Mouse (Mus musculus): ENCODE data around the gene Psme2. TPM values are rescaled to one million over a fixed set of nuclear protein-coding genes. Genes with fewer than 3 reads are reported as not detected.
A peak's percentile ranks its signal among the peaks of the same experiment; 100 is the strongest.

The Psme2 gene
- polyA plus RNA-seq, 1 experiment from 2014 or later = 200 TPM

DNA sequence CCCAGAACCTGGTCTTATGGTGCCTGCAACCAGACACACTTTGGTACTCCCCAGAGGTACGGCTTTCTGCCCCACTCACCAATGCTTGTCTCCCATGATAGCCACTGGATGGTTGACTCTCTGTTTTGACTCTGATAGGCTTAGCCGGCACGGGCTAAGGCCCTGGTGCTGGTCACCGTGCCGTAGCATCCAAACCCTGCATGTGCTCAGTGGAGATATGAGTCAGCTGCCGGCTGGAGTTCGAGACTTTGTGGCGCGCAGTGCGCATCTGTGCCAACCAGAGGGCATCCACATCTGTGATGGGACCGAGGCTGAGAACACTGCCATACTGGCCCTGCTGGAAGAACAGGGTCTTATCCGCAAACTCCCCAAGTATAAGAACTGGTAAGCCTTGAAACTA lies 48.6 kb downstream of the Psme2 start:
- WGBS = 93% methylated on average over 12 of the region's 12 CpGs
- no peak for ATAC-seq (ENCODE audit: insufficient number of reproducible peaks, low FRiP score)

DNA sequence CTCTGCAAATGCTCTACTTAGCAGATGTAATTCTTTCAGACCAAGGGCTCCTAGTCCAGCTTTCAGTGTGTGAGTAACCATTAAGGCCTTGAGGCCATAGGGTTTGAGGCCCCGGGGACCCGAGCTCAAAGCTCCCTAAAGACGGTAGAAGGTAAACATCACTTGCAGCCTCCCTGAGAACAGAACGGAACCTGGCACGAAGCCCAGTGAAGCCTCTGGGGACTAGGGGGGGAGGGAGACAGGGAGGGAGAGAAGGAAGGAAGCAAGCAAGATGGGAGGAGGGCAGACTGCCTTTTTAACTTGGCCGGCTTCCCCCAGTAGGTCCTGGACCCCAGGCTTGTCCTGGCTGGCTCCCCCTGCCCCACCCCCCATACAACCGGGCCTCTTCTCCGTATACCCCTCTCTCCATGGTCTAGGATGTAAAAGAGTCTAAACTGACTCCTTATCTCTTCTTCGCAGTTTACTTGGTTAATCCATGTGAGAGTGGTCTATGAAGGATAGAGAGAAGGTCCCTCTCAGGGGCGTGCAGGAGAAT lies 50.1 kb downstream of the Psme2 start:
- Histone ChIP-seq H3K4me2 (peak overlapping the region; percentile 84), H3K36me3 (peaks cover 35% of the 10 kb centered on the region), H3K4me3 (peak overlapping the region; percentile 68), H3K9me3 (replicated peaks) (no peaks in the 10 kb centered on the region), H3K9ac (peak overlapping the region; percentile 77), H3K4me1 (replicated peaks) (peaks cover 17% of the 10 kb centered on the region), H3K27ac (ENCODE audit: poor library complexity, severe bottlenecking) (peak overlapping the region; percentile 88), H3K27me3 (replicated peaks) (no peaks in the 10 kb centered on the region)
- 4% methylated on average over 10 of the region's 10 CpGs for WGBS
- ATAC-seq (ENCODE audit: insufficient number of reproducible peaks, low FRiP score) = peak; percentile 63

More for the DNA sequence above, 48.6 kb downstream of the Psme2 start:
- Histone ChIP-seq H3K4me3 (no peak overlapping the region), H3K27ac (ENCODE audit: poor library complexity, severe bottlenecking) (no peak overlapping the region), H3K36me3 (peaks cover 48% of the 10 kb centered on the region), H3K9ac (no peak overlapping the region), H3K27me3 (replicated peaks) (no peaks in the 10 kb centered on the region), H3K4me1 (replicated peaks) (peaks cover 17% of the 10 kb centered on the region), H3K9me3 (replicated peaks) (no peaks in the 10 kb centered on the region), H3K4me2 (no peak overlapping the region)

DNA sequence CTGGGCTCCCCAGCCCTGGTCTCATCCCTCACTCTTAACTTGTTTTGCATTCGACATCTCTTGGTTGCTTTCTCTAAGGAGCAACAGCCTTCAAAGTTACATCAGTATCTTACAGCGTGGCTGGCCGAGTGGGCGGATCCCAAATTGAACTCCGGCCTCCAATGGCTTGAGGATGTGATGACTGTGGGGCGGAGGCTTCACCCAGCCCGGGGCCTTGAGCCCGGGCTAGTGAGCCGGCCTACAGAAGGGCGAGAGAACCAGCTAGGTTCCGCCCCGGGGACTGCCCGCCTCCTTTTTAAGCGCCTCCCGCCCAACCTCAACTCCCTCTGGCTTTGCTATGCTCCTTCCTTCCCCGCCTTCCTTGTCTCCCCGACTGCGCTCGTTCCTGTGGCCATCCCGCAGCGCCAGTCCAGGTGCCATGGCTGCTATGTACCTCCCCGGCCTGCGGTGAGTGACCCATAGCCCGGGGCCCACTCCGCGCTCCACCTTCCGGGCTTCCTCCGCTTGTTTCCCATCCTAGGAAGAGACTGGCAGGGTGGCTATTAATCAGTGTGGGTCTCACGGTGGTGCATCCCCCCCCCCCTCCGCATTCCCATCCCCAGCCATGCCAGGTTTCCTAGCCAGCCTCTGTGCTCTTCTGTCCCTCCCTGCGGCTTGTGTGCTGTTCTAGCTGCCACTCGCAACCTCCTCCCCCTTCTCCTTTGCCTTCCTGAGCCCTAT lies 50.7 kb downstream of the Psme2 start, which contains the start of gene Pck2:
Pck2 (plus strand) TSS at position 200 of the 720 bp plus-strand sequence.
- WGBS = under 1% methylated on average over 32 of the region's 32 CpGs
- ATAC-seq (ENCODE audit: insufficient number of reproducible peaks, low FRiP score) = peak; percentile 94
- Histone ChIP-seq H3K27ac (ENCODE audit: poor library complexity, severe bottlenecking) (peak within 1 kb of the TSS; percentile 88), H3K9ac (peak within 1 kb of the TSS; percentile 77), H3K9me3 (replicated peaks) (no peaks in the 10 kb centered on the region), H3K4me3 (peak within 1 kb of the TSS; percentile 68), H3K27me3 (replicated peaks) (no peaks in the 10 kb centered on the region), H3K4me1 (replicated peaks) (peaks cover 17% of the 10 kb centered on the region), H3K4me2 (peak within 1 kb of the TSS; percentile 84), H3K36me3 (peaks cover 30% of the 10 kb centered on the region)

Other genes with a start within 250 kb of the Psme2 start
- 63.3 and 64.5 TPM in 2 replicates for gene Dhrs4, start 112.4 kb downstream of the Psme2 start, polyA plus RNA-seq (2016; fragmentation: Nextera tagmentation; extraction: Ambion mirVana)
- 2.4 and 2.6 TPM in 2 replicates for gene Carmil3, start 100.5 kb downstream of the Psme2 start, polyA plus RNA-seq (2016; fragmentation: Nextera tagmentation; extraction: Ambion mirVana)
- 0.30 and 0.59 TPM in 2 replicates for gene Cpne6, start 80.7 kb downstream of the Psme2 start, polyA plus RNA-seq (2016; fragmentation: Nextera tagmentation; extraction: Ambion mirVana)
- gene Nrl, start 66.1 kb downstream of the Psme2 start, polyA plus RNA-seq (2016; fragmentation: Nextera tagmentation; extraction: Ambion mirVana) = not detected in 2 replicates
- 38.8 and 43.0 TPM in 2 replicates for gene Pck2, start 50.8 kb downstream of the Psme2 start, polyA plus RNA-seq (2016; fragmentation: Nextera tagmentation; extraction: Ambion mirVana)
- gene Dcaf11, start 31.1 kb downstream of the Psme2 start, polyA plus RNA-seq (2016; fragmentation: Nextera tagmentation; extraction: Ambion mirVana) = 73.2 and 78.7 TPM in 2 replicates
- gene A730061H03Rik, start 30.7 kb downstream of the Psme2 start, polyA plus RNA-seq (2016; fragmentation: Nextera tagmentation; extraction: Ambion mirVana) = 0.96 TPM in 1 of 2 replicates, not detected in the other
- 114 and 118 TPM in 2 replicates for gene Fitm1, start 15.5 kb downstream of the Psme2 start, polyA plus RNA-seq (2016; fragmentation: Nextera tagmentation; extraction: Ambion mirVana)
- gene Psme1, start 13.0 kb downstream of the Psme2 start, polyA plus RNA-seq (2016; fragmentation: Nextera tagmentation; extraction: Ambion mirVana) = 211 and 212 TPM in 2 replicates
- 16.3 and 21.5 TPM in 2 replicates for gene Emc9, start 5.8 kb downstream of the Psme2 start, polyA plus RNA-seq (2016; fragmentation: Nextera tagmentation; extraction: Ambion mirVana)
- 16.4 and 16.8 TPM in 2 replicates for gene Rnf31, start 595 bp upstream of the Psme2 start, polyA plus RNA-seq (2016; fragmentation: Nextera tagmentation; extraction: Ambion mirVana)
- gene Irf9, start 12.5 kb upstream of the Psme2 start, polyA plus RNA-seq (2016; fragmentation: Nextera tagmentation; extraction: Ambion mirVana) = 8.7 and 9.4 TPM in 2 replicates
- 16.5 and 17.5 TPM in 2 replicates for gene Rec8, start 26.9 kb upstream of the Psme2 start, polyA plus RNA-seq (2016; fragmentation: Nextera tagmentation; extraction: Ambion mirVana)
- 66.1 and 68.4 TPM in 2 replicates for gene Ipo4, start 44.8 kb upstream of the Psme2 start, polyA plus RNA-seq (2016; fragmentation: Nextera tagmentation; extraction: Ambion mirVana)
- gene Gm49378, start 46.8 kb upstream of the Psme2 start, polyA plus RNA-seq (2016; fragmentation: Nextera tagmentation; extraction: Ambion mirVana) = 3.4 and 5.2 TPM in 2 replicates
- 86.2 and 92.6 TPM in 2 replicates for gene Tm9sf1, start 52.7 kb upstream of the Psme2 start, polyA plus RNA-seq (2016; fragmentation: Nextera tagmentation; extraction: Ambion mirVana)
- 0.45 and 0.60 TPM in 2 replicates for gene Tssk4, start 59.1 kb upstream of the Psme2 start, polyA plus RNA-seq (2016; fragmentation: Nextera tagmentation; extraction: Ambion mirVana)
- 74.1 and 76.7 TPM in 2 replicates for gene Mdp1, start 69.4 kb upstream of the Psme2 start, polyA plus RNA-seq (2016; fragmentation: Nextera tagmentation; extraction: Ambion mirVana)
- 39.8 and 44.6 TPM in 2 replicates for gene Gmpr2, start 80.8 kb upstream of the Psme2 start, polyA plus RNA-seq (2016; fragmentation: Nextera tagmentation; extraction: Ambion mirVana)
- gene Nedd8, start 81.0 kb upstream of the Psme2 start, polyA plus RNA-seq (2016; fragmentation: Nextera tagmentation; extraction: Ambion mirVana) = 457 and 491 TPM in 2 replicates
- 36.1 and 37.6 TPM in 2 replicates for gene Tinf2, start 90.7 kb upstream of the Psme2 start, polyA plus RNA-seq (2016; fragmentation: Nextera tagmentation; extraction: Ambion mirVana)
- gene Tgm1, start 122.8 kb upstream of the Psme2 start, polyA plus RNA-seq (2016; fragmentation: Nextera tagmentation; extraction: Ambion mirVana) = 0.27 and 0.70 TPM in 2 replicates
- 20.9 and 24.4 TPM in 2 replicates for gene Rabggta, start 131.2 kb upstream of the Psme2 start, polyA plus RNA-seq (2016; fragmentation: Nextera tagmentation; extraction: Ambion mirVana)
- gene Dhrs1, start 154.6 kb upstream of the Psme2 start, polyA plus RNA-seq (2016; fragmentation: Nextera tagmentation; extraction: Ambion mirVana) = 59.2 and 60.8 TPM in 2 replicates
- gene Nop9, start 154.6 kb upstream of the Psme2 start, polyA plus RNA-seq (2016; fragmentation: Nextera tagmentation; extraction: Ambion mirVana) = 27.7 and 30.6 TPM in 2 replicates
- gene Cideb, start 167.3 kb upstream of the Psme2 start, polyA plus RNA-seq (2016; fragmentation: Nextera tagmentation; extraction: Ambion mirVana) = 1.0 and 1.2 TPM in 2 replicates
- 0.49 and 0.54 TPM in 2 replicates for gene Ltb4r2, start 170.3 kb upstream of the Psme2 start, polyA plus RNA-seq (2016; fragmentation: Nextera tagmentation; extraction: Ambion mirVana)
- 0.49 and 0.76 TPM in 2 replicates for gene Ltb4r1, start 174.8 kb upstream of the Psme2 start, polyA plus RNA-seq (2016; fragmentation: Nextera tagmentation; extraction: Ambion mirVana)
- gene Adcy4, start 193.0 kb upstream of the Psme2 start, polyA plus RNA-seq (2016; fragmentation: Nextera tagmentation; extraction: Ambion mirVana) = 24.4 and 26.2 TPM in 2 replicates
- gene Ripk3, start 197.8 kb upstream of the Psme2 start, polyA plus RNA-seq (2016; fragmentation: Nextera tagmentation; extraction: Ambion mirVana) = 19.7 and 20.3 TPM in 2 replicates
- gene Nfatc4, start 232.0 kb upstream of the Psme2 start, polyA plus RNA-seq (2016; fragmentation: Nextera tagmentation; extraction: Ambion mirVana) = 17.5 and 18.6 TPM in 2 replicates